Mouse (Mus musculus): ENCODE measurements around the gene Ehf.

DNA sequence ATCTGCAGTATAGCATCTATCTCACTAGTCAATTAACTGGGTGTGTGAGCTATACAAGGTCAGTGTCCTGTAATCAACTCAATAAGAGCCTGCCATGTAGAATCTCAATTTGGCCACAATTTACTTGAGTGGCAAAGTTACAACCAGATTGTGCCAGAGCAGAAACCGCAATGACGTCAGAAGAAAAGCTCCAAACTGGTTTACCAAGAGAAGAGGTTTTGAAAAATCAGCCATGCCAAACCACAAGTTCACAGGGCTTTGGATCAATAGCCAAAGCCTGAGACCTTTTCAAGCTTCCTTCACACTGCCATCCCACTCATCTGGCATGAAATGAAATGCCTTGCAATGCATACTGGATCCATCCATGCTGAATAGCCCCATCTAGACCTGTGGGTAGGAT is 76.3 kb downstream of the Ehf start:
- no peak for TF ChIP-seq CTCF (IDR thresholded peaks at IDR 0.05; ENCODE audit: extremely low read depth, insufficient read depth, low read length)
- TF ChIP-seq POLR2A (IDR thresholded peaks at IDR 0.05; ENCODE audit: extremely low read depth, insufficient read depth, low read length): no peak

All from cortical plate, adult 2 months (tissue).